Mouse (Mus musculus) myocyte (in vitro differentiated cells): ENCODE data around the gene Itk. TPM values are rescaled to one million over a fixed set of nuclear protein-coding genes. Genes with fewer than 3 reads are reported as not detected.

Experiments
- H3K27me3 ChIP-seq: one replicate; pipeline ENCODE4 v1.6.1; 2011; ENCODE audit not compliant: control insufficient read depth, insufficient read depth, insufficient read length
- H3K36me3 ChIP-seq: one replicate; pipeline ENCODE4 v1.6.1; 2011; ENCODE audit not compliant: control insufficient read depth, insufficient read depth
- H3K4me2 ChIP-seq: one replicate; pipeline ENCODE4 v1.6.1; 2011; ENCODE audit warnings: low read depth, control low read depth
- H3K4me3 ChIP-seq: one replicate; pipeline ENCODE4 v1.5.1; 2011; ENCODE audit warnings: mild to moderate bottlenecking, control low read depth, moderate library complexity
- H3K79me2 ChIP-seq: one replicate; pipeline ENCODE4 v1.6.1; 2011; ENCODE audit not compliant: control insufficient read depth, insufficient read depth
- H3ac ChIP-seq: one replicate; pipeline ENCODE4 v1.6.1; 2011; ENCODE audit not compliant: control insufficient read depth, insufficient read length
- CEBPB ChIP-seq: IDR thresholded peaks from 2 replicates; pipeline ENCODE4 v1.6.1; 2011; ENCODE audit warnings: mild to moderate bottlenecking, moderate library complexity; ENCODE audit not compliant: poor library complexity, insufficient read depth, severe bottlenecking
- E2F4 ChIP-seq: IDR thresholded peaks from one replicate; pipeline ENCODE4 v1.6.1; 2011; ENCODE audit warnings: mild to moderate bottlenecking, control low read depth, moderate library complexity; ENCODE audit not compliant: insufficient read depth
- MAX ChIP-seq: IDR thresholded peaks from one replicate; pipeline ENCODE4 v1.6.1; 2011; ENCODE audit warnings: low read depth, mild to moderate bottlenecking, control low read depth
- MYOD1 ChIP-seq, 3 experiments: IDR thresholded peaks; one replicate each; pipeline ENCODE4 v1.6.1; 2011; ENCODE audit warnings: control low read depth in 2 of 3, low read depth in 2 of 3, mild to moderate bottlenecking in 2 of 3, moderate library complexity in 1 of 3; ENCODE audit not compliant: insufficient read length in 2 of 3, control insufficient read depth in 1 of 3
- MYOG ChIP-seq, 3 experiments: IDR thresholded peaks; one replicate each; pipeline ENCODE4 v1.6.1; 2011; ENCODE audit warnings: control low read depth in 2 of 3, low read depth in 2 of 3, mild to moderate bottlenecking in 2 of 3; ENCODE audit not compliant: insufficient read length in 2 of 3, control insufficient read depth in 1 of 3, insufficient read depth in 1 of 3
- POLR2A ChIP-seq: IDR thresholded peaks from one replicate; pipeline ENCODE4 v1.6.1; 2011; ENCODE audit warnings: low read depth, mild to moderate bottlenecking, control low read depth, moderate library complexity; ENCODE audit not compliant: insufficient read length
- POLR2AphosphoS2 ChIP-seq: IDR thresholded peaks from one replicate; pipeline ENCODE4 v1.6.1; 2011; ENCODE audit warnings: low read depth, control low read depth; ENCODE audit not compliant: insufficient read length
- REST ChIP-seq: IDR thresholded peaks from one replicate; pipeline ENCODE4 v1.6.1; 2011; ENCODE audit warnings: mild to moderate bottlenecking, control low read depth, moderate library complexity; ENCODE audit not compliant: insufficient read depth, insufficient read length
- SRF ChIP-seq: IDR thresholded peaks from one replicate; pipeline ENCODE4 v1.6.1; 2011; ENCODE audit warnings: low read depth; ENCODE audit not compliant: control insufficient read depth, insufficient read length
- TCF12 ChIP-seq: IDR thresholded peaks from one replicate; pipeline ENCODE4 v1.6.1; 2011; ENCODE audit warnings: mild to moderate bottlenecking, control low read depth; ENCODE audit not compliant: poor library complexity, insufficient read depth, severe bottlenecking
- TCF3 ChIP-seq: IDR thresholded peaks from one replicate; pipeline ENCODE4 v1.6.1; 2011; ENCODE audit warnings: low read depth, control low read depth; ENCODE audit not compliant: insufficient read length
- USF1 ChIP-seq: IDR thresholded peaks from one replicate; pipeline ENCODE4 v1.6.1; 2011; ENCODE audit warnings: low read depth, mild to moderate bottlenecking, control low read depth, moderate library complexity
- polyA plus RNA-seq: library from polyadenylated mRNA; unstranded; fragments of >200 nt; fragmentation: generic; extraction: Trizol; gene quantifications from one replicate; pipeline ENCODE4 v1.2.1, GENCODE M21; 2012; ENCODE audit warnings: missing spikeins

The Itk gene
- polyA plus RNA-seq, 1 experiment = 0.01 TPM

DNA sequence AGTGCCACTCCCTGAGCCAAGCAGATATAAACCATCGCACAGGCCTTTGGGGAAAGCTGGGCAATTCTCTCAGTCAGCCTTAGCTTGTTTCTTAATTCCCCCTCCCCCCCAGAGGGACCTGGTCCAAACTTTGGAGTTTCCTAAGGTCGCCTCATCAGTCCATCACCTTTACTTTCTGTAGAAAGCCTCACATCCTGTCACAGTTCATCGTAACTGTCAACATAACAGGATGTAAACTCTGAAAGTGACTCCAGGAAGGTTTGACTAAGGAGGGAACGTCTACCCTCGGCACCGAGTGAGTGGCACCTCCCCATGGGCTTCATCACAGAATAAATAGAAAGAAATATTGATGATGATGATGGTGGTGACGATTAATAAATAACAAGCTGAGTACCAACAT lies 81.5 kb downstream of the Itk start:
- H3K4me2 ChIP-seq = no peak overlapping the region
- peaks cover 6% of the 10 kb centered on the region for H3K27me3 ChIP-seq
- H3K4me3 ChIP-seq = no peak overlapping the region
- no peaks in the 10 kb centered on the region for H3K36me3 ChIP-seq
- H3K79me2 ChIP-seq = peaks cover 3% of the 10 kb centered on the region
- no peak overlapping the region for H3ac ChIP-seq
- TF ChIP-seq CEBPB = no peak
- no peak for TF ChIP-seq MAX
- TF ChIP-seq POLR2AphosphoS2 = no peak
- TF ChIP-seq MYOG (IDR thresholded peaks at IDR 0.05; ENCODE audit: control insufficient read depth in 1 of 3, insufficient read depth in 1 of 3, insufficient read length in 2 of 3, low read depth in 2 of 3) = no peak
- no peak for TF ChIP-seq POLR2A
- no peak for TF ChIP-seq USF1

DNA sequence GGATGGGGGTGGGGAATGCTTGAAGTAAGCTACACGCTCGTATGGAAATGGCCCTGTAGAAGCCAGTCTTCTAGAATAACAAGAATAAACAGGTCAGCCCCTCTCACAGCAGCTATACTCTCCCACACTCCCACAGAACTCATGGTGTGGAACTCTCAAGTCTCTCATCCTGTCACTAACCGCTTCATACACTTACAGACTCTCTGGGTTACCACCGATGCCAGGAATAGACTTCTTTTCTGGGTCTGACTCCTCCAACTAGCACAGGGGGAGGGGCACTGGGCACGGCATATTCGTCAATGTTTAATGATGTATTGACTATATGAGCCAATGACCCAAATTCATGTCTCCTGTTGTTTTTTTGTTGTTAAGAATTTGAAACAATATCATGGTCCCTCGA lies 82.5 kb downstream of the Itk start:
- Histone ChIP-seq H3K4me2 (no peak overlapping the region), H3K36me3 (no peaks in the 10 kb centered on the region), H3K4me3 (no peak overlapping the region), H3K27me3 (peaks cover 6% of the 10 kb centered on the region), H3ac (no peak overlapping the region), H3K79me2 (peaks cover 3% of the 10 kb centered on the region)
- TF ChIP-seq POLR2A (no peak), REST (no peak), MAX (no peak), MYOG (IDR thresholded peaks at IDR 0.05; ENCODE audit: control insufficient read depth in 1 of 3, insufficient read depth in 1 of 3, insufficient read length in 2 of 3, low read depth in 2 of 3) (no peak), SRF (no peak)

DNA sequence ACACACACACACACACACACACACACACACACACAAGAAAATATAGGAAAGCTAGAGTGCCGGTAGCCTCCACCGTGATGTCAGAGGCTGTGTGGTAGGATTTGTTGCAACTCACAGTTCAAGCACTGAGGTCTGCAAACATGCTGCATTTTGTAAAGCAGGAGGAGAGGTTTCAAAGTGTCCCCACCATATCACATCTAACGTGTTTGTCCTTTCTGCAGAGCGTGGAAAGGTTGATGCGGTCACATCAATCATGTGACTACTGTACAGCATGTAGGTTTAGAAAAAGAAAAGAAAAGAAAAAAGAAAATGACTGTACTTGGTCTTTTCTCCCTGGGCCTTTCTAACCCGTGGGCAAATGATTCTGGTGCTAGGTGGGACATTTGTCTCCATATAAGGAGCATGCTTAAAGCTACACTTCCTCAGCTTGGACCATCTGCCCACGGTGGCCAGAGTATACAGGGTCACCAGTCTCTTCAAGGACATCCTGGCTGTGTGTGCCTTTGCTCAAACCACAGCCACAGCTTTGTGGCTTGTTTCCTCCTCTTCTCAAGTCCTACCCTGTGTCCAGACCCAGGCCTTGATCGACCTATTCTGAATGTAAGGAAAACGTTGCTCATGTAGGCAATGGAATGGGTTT lies 83.3 kb downstream of the Itk start:
- Histone ChIP-seq H3ac (no peak overlapping the region), H3K79me2 (peaks cover 3% of the 10 kb centered on the region), H3K27me3 (no peaks in the 10 kb centered on the region), H3K36me3 (no peaks in the 10 kb centered on the region), H3K4me2 (no peak overlapping the region), H3K4me3 (no peak overlapping the region)
- TF ChIP-seq MAX (no peak), CEBPB (no peak), MYOG (IDR thresholded peaks at IDR 0.05; ENCODE audit: control insufficient read depth in 1 of 3, insufficient read depth in 1 of 3, insufficient read length in 2 of 3, low read depth in 2 of 3) (no peak), TCF3 (no peak), USF1 (no peak), MYOD1 (IDR thresholded peaks at IDR 0.05; ENCODE audit: control insufficient read depth in 1 of 3, insufficient read length in 2 of 3, low read depth in 2 of 3) (no peak), E2F4 (no peak), TCF12 (no peak), POLR2A (no peak), SRF (no peak), REST (no peak), POLR2AphosphoS2 (no peak)

DNA sequence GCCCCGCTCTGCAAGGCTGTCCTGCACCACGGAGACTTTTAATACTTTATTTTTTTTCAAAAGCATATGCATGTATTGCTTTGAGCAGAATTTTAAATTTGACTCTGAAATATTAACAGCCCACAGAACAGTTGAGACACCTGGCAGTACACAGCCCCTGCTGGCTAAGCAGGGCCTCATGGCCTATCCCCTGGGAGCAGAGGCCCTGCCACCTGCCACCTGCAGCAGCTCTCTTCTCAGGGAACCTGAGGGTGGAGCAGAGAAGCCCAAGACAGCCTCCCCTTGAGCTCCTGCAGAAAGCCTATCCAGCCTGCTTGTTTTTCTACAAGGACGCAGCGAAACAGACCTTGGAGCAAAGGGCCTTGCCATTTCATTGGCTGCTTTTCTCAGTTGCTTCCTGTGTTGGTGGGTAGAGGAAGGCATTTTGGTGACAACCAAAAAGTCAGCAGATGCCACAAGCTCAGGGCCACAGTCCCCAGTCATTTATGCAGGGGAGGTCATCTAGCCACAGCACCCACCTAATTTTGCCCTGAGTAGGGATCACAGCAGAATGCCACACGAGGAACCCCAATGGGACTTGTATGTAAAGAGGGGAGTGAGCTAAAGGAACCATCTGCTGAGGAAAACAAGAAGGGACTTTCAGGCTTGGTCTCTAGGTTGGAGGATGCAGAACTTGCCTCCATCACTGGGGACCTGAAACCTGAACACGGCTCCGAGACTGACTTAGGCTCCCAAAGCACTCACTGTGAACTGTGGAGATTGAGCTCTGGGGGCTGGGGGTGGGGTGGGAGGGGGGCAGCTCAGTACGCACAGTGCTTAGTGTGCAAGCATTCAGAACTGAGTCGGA lies 84.2 kb downstream of the Itk start:
- no peak overlapping the region for H3K4me2 ChIP-seq
- no peak overlapping the region for H3K4me3 ChIP-seq
- H3K79me2 ChIP-seq = no peaks in the 10 kb centered on the region
- no peaks in the 10 kb centered on the region for H3K36me3 ChIP-seq
- H3ac ChIP-seq = no peak overlapping the region
- no peaks in the 10 kb centered on the region for H3K27me3 ChIP-seq
- TF ChIP-seq MAX (no peak), POLR2A (no peak), MYOD1 (IDR thresholded peaks at IDR 0.05; ENCODE audit: control insufficient read depth in 1 of 3, insufficient read length in 2 of 3, low read depth in 2 of 3) (no peak), REST (no peak), MYOG (IDR thresholded peaks at IDR 0.05; ENCODE audit: control insufficient read depth in 1 of 3, insufficient read depth in 1 of 3, insufficient read length in 2 of 3, low read depth in 2 of 3) (no peak), USF1 (no peak)

DNA sequence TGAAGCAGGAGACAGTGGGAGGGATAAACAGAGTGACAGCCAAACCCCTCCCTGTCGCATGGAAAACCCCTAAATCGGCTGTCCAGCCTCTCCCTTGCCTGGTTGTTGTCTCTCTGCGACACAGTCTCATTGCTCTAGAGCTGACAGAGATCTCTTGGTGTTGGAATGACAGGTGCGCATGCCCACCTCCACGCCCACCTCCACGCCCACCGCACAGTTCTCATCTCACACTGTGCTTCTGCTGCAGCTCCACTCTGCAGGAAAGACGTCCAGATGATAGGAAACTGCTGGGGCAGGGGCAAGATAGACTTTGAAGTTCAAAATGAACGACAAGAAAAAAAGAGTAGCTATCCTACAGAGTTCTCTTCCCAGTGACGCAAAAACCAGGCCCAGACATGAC lies 85.2 kb downstream of the Itk start:
- Histone ChIP-seq H3K4me3 (no peak overlapping the region), H3K27me3 (no peaks in the 10 kb centered on the region), H3K36me3 (no peaks in the 10 kb centered on the region), H3K79me2 (no peaks in the 10 kb centered on the region), H3K4me2 (no peak overlapping the region), H3ac (no peak overlapping the region)
- TF ChIP-seq TCF12 = no peak
- TF ChIP-seq USF1 = no peak
- no peak for TF ChIP-seq POLR2A
- TF ChIP-seq E2F4 = no peak
- TF ChIP-seq MYOG (IDR thresholded peaks at IDR 0.05; ENCODE audit: control insufficient read depth in 1 of 3, insufficient read depth in 1 of 3, insufficient read length in 2 of 3, low read depth in 2 of 3) = no peak
- TF ChIP-seq REST = no peak
- TF ChIP-seq MYOD1 (IDR thresholded peaks at IDR 0.05; ENCODE audit: control insufficient read depth in 1 of 3, insufficient read length in 2 of 3, low read depth in 2 of 3) = no peak
- no peak for TF ChIP-seq TCF3
- TF ChIP-seq POLR2AphosphoS2 = no peak
- no peak for TF ChIP-seq SRF
- no peak for TF ChIP-seq CEBPB
- TF ChIP-seq MAX = no peak
